ENCODE assay signal across 33 mouse cellular contexts in the genomic region with DNA sequence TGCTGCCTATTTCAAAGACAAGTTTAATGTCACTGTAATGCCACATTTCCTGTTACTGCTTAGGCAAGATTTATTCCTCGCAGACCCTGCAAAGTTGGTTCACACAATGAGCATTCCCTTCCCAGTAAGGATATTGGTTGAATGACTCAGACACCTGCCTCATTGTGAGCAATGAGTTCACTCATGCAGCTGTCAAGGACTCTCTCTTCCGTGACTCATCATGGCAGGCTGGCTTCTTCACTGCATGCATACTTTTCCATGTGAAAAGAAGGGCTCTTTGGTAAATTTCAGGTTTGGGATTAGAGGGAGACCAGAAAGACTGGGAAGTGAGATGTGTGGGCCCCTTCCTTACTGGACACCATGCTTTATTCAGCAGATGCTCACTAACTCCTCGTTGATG. TPM values are rescaled to one million over a fixed set of nuclear protein-coding genes. Genes with fewer than 3 reads are reported as not detected.
DNase-seq lines count a peak whose midpoint lies in the region; TF ChIP-seq lines count a peak whose summit lies in the region.
"Had no signal": no experiment of that assay in that cellular context is flagged by ENCODE, and none has a peak within 500 bp of the region (broad histone marks: within the 10 kb centered on the region; RNA-seq: fewer than 3 reads in every experiment).

No protein-coding gene starts in this region.

- H3K27ac ChIP-seq in embryonic fibroblast, embryonic 13.5 days (ENCODE audit: insufficient read depth, low read length), result peak overlapping the region; percentile 66; the same call in 1 of the 2 replicates
- H3K27ac ChIP-seq: forebrain, embryonic 10.5 days; forebrain, embryonic 15.5 days; hindbrain, embryonic 10.5 days; hindbrain, embryonic 15.5 days; kidney, embryonic 15.5 days; left cerebral cortex, adult 2 months; limb, embryonic 12.5 days; liver, embryonic 15.5 days; lung, embryonic 15.5 days; neural tube, embryonic 15.5 days had no signal

- no peak for TF ChIP-seq CTCF in C2C12 (IDR thresholded peaks at IDR 0.05; ENCODE audit: control insufficient read depth, insufficient read depth, insufficient read length)
- TF ChIP-seq CTCF in embryonic fibroblast, embryonic 13.5 days (IDR thresholded peaks at IDR 0.05; ENCODE audit: borderline replicate concordance, insufficient read depth, low read length), result no peak

- no peaks in the 10 kb centered on the region for H3K79me3 ChIP-seq in C2C12 (ENCODE audit: low read depth)

- TF ChIP-seq POLR2A in embryonic fibroblast, embryonic 13.5 days (IDR thresholded peaks at IDR 0.05; ENCODE audit: low read depth, low read length), result no peak

- no peaks in the 10 kb centered on the region for H3K79me2 ChIP-seq in C2C12 (ENCODE audit: control insufficient read depth, insufficient read depth)

- peaks cover 6% of the 10 kb centered on the region; the same call in 1 of the 2 replicates for H3K4me1 ChIP-seq in embryonic fibroblast, embryonic 13.5 days (ENCODE audit: control insufficient read depth, insufficient read depth, low read length)
- H3K4me1 ChIP-seq: hindbrain, embryonic 10.5 days; kidney, embryonic 15.5 days; liver, embryonic 15.5 days had no signal

- peak; percentile 75 to 86 for DNase-seq in adrenal gland, adult (ENCODE audit: inconsistent age in 2 of 2, low spot score in 1 of 2)
- no peak for DNase-seq in adrenal gland, adult 18-20 months (ENCODE audit: low spot score in 2 of 2)
- peak; percentile 49 for DNase-seq in adrenal gland, postnatal 10 days
- DNase-seq in urinary bladder, adult 2 months (ENCODE audit: low spot score), result no peak
- no peak for DNase-seq in layer of hippocampus, postnatal 36 days
- no peak for DNase-seq in heart, adult 11 months
- DNase-seq: cerebellum, adult 2 months; cerebellum, postnatal 25 days; heart, postnatal 14 days; kidney, adult 18-20 months; kidney, postnatal 25 days; lung, postnatal 36 days; midbrain, embryonic 14.5 days; retina, postnatal 1 day; right cerebral cortex, postnatal 14 days had no signal

- no peak overlapping the region for H3K4me3 ChIP-seq in C2C12 (ENCODE audit: insufficient read depth, poor library complexity, severe bottlenecking)
- H3K4me3 ChIP-seq in embryonic fibroblast, embryonic 13.5 days (ENCODE audit: insufficient read depth, low read length), result no peak overlapping the region
- H3K4me3 ChIP-seq: forebrain, embryonic 10.5 days; forebrain, embryonic 15.5 days; hindbrain, embryonic 10.5 days; hindbrain, embryonic 15.5 days; kidney, embryonic 15.5 days; left cerebral cortex, adult 2 months; limb, embryonic 12.5 days; liver, embryonic 15.5 days; lung, embryonic 15.5 days; megakaryocyte, embryonic 14.5 days; neural tube, embryonic 15.5 days had no signal

- no peaks in the 10 kb centered on the region for H3K27me3 ChIP-seq in C2C12 (ENCODE audit: control insufficient read depth, insufficient read depth, insufficient read length)
- H3K27me3 ChIP-seq: forebrain, embryonic 15.5 days; hindbrain, embryonic 15.5 days; kidney, embryonic 15.5 days; limb, embryonic 12.5 days; lung, embryonic 15.5 days; neural tube, embryonic 15.5 days had no signal

- H3K36me3 ChIP-seq in C2C12 (ENCODE audit: control insufficient read depth, insufficient read depth), result no peaks in the 10 kb centered on the region
- H3K36me3 ChIP-seq: forebrain, embryonic 10.5 days; forebrain, embryonic 15.5 days; hindbrain, embryonic 10.5 days; hindbrain, embryonic 15.5 days; kidney, embryonic 15.5 days; limb, embryonic 12.5 days; liver, embryonic 15.5 days; lung, embryonic 15.5 days; neural tube, embryonic 15.5 days had no signal

- no peak overlapping the region for H3ac ChIP-seq in C2C12 (ENCODE audit: control insufficient read depth, insufficient read length, low read depth)

TF ChIP-seq in C2C12, 6 proteins besides CTCF, POLR2A, EP300 and RAD21:
- TF ChIP-seq USF1 (IDR thresholded peaks at IDR 0.05; ENCODE audit: low read depth) (no peak), CEBPB (IDR thresholded peaks at IDR 0.05; ENCODE audit: low read depth) (peak; percentile 34), MAX (IDR thresholded peaks at IDR 0.05) (peak; percentile 74), FOSL1 (IDR thresholded peaks at IDR 0.05; ENCODE audit: insufficient read depth, low read length, poor library complexity, severe bottlenecking) (peak; percentile 91), MYOD1 (IDR thresholded peaks at IDR 0.05; ENCODE audit: control insufficient read depth, insufficient read length, low read depth) (peak; percentile 99), MYOG (IDR thresholded peaks at IDR 0.05; ENCODE audit: control insufficient read depth, extremely low read depth, insufficient read length) (no peak)

RNA-seq across cellular contexts. Expression of a gene that starts 50.7 kb away (rescaled TPM):
- 1 to 10 TPM in 1 of 2 experiments, under 1 TPM in 1; 0.89 to 3.0 TPM for total RNA-seq in adrenal gland, adult 18-20 months (2021)
- polyA plus RNA-seq in C2C12 (2012; fragmentation: generic; extraction: Trizol), result 1.6 TPM
- 1 to 10 TPM in 1 of 2 experiments, under 1 TPM in 1; 0.99 to 3.5 TPM for total RNA-seq in adrenal gland, postnatal 10 days (2021)
- not detected in 2 replicates for polyA plus RNA-seq in embryonic fibroblast, embryonic 13.5 days (2011; ENCODE audit: insufficient read length, low read depth, missing spikeins)
- 1.4 and 1.6 TPM in 2 replicates for polyA plus RNA-seq in urinary bladder, adult 2 months (2012; rRNA removed)
- total RNA-seq in layer of hippocampus, postnatal 36 days (2021), result under 1 TPM; 0.30 to 0.33 TPM
- total RNA-seq: monocyte, adult 5-6 weeks had no signal
- polyA plus RNA-seq: CD4-positive, CD25-positive, alpha-beta regulatory T cell, adult 4 months; embryonic facial prominence, embryonic 11.5 days; hindbrain, embryonic 10.5 days; inflammation-experienced regulatory T-cells, adult 6 months; stomach, embryonic 14.5 days had no signal

Comparison
In these comparisons a context has a peak if more than half of its experiments do, and no peak if none do; other contexts are left out.
1. DNase-seq: peak in adrenal gland, adult (2 of 2) and adrenal gland, postnatal 10 days (single experiment); none in adrenal gland, adult 18-20 months (0 of 2), urinary bladder, adult 2 months (single experiment), layer of hippocampus, postnatal 36 days (0 of 2) and heart, adult 11 months (single experiment).